Mouse (Mus musculus): ENCODE measurements around the gene Gfm2. TPM values are rescaled to one million over a fixed set of nuclear protein-coding genes. Genes with fewer than 3 reads are reported as not detected.
A peak's percentile ranks its signal among the peaks of the same experiment; 100 is the strongest.
"Not testable (repeated sequence)": the region's sequence is repeated elsewhere in the genome, so short reads cannot be mapped to it uniquely, and the experiment has no call there.

Gene Gfm2
- total RNA-seq (2021) = 10 to 100 TPM; 45.8 to 58.9 TPM
- long read RNA-seq, experiment 1, transcript Gfm2-208 (21 exons, 3,157 nt) = major isoform, 46 of 89 reads
- long read RNA-seq, experiment 1, partial matches to known transcripts = 10 of 89 reads
- long read RNA-seq, experiment 1, other reads (novel, unspliced or antisense) = 31 of 89 reads
- long read RNA-seq, experiment 2, transcript Gfm2-208 (21 exons, 3,157 nt) = major isoform, 33 of 82 reads
- long read RNA-seq, experiment 2, partial matches to known transcripts = 10 of 82 reads
- long read RNA-seq, experiment 2, other reads (novel, unspliced or antisense) = 37 of 82 reads

GRCm38 (mm10) chr13:97137466-97138400 is at the start of gene Gfm2, which contains the start of gene Nsa2:
Gene Gfm2, plus strand, starts transcription at chr13:97137937.
Gene Nsa2, minus strand, starts transcription at chr13:97137937.
- peak; percentile 90 for DNase-seq

GRCm38 (mm10) chr13:97088183-97088582 is 49.6 kb upstream of the Gfm2 start:
- TF ChIP-seq CTCF (IDR thresholded peaks at IDR 0.05) = no peak
- intact Hi-C loops (cut with DNase I) = no loop called here
- Histone ChIP-seq H3K27ac (no peak overlapping the region), H3K4me3 (no peak overlapping the region)
- DNase-seq = no peak

More at GRCm38 (mm10) chr13:97137466-97138400, at the start of gene Gfm2, which contains the start of gene Nsa2:
- peak within 1 kb of the TSS; percentile 94 for H3K27ac ChIP-seq
- H3K4me3 ChIP-seq = peak within 1 kb of the TSS; percentile 90
- intact Hi-C loops (cut with DNase I) = no loop called here
- no peak for TF ChIP-seq CTCF (IDR thresholded peaks at IDR 0.05)

- intact Hi-C loops (cut with DNase I) = no loop called here
- no peak for TF ChIP-seq CTCF (IDR thresholded peaks at IDR 0.05)
Observed at GRCm38 (mm10) chr13:97095726-97096125, 42.0 kb upstream of the Gfm2 start.

GRCm38 (mm10) chr13:97099187-97099852 is 38.4 kb upstream of the Gfm2 start, which contains the start of gene Gm6169:
Gene Gm6169, minus strand, starts transcription at chr13:97099237.
- DNase-seq = no peak

More at GRCm38 (mm10) chr13:97095726-97096125, 42.0 kb upstream of the Gfm2 start:
- Histone ChIP-seq H3K4me3 (no peak overlapping the region), H3K27ac (no peak overlapping the region)
- no peak for DNase-seq

GRCm38 (mm10) chr13:97104996-97105395 is 32.7 kb upstream of the Gfm2 start:
- intact Hi-C loops (cut with DNase I) = no loop called here
- Histone ChIP-seq H3K27ac (no peak overlapping the region), H3K4me3 (no peak overlapping the region)
- no peak for DNase-seq
- TF ChIP-seq CTCF (IDR thresholded peaks at IDR 0.05) = no peak

More at GRCm38 (mm10) chr13:97099187-97099852, 38.4 kb upstream of the Gfm2 start, which contains the start of gene Gm6169:
- intact Hi-C loops (cut with DNase I) = no loop called here
- H3K27ac ChIP-seq = no peak within 1 kb of the TSS
- H3K4me3 ChIP-seq = no peak within 1 kb of the TSS
- peak; percentile 31; the same call in 1 of the 2 replicates for TF ChIP-seq CTCF (IDR thresholded peaks at IDR 0.05)

- intact Hi-C loops (cut with DNase I) = not testable (repeated sequence)
Observed at GRCm38 (mm10) chr13:97107721-97108120, 30.0 kb upstream of the Gfm2 start.

GRCm38 (mm10) chr13:97109046-97109445 is 28.7 kb upstream of the Gfm2 start:
- no peak for DNase-seq
- intact Hi-C loops (cut with DNase I) = no loop called here
- H3K27ac ChIP-seq = no peak overlapping the region
- H3K4me3 ChIP-seq = no peak overlapping the region
- no peak for TF ChIP-seq CTCF (IDR thresholded peaks at IDR 0.05)

More at GRCm38 (mm10) chr13:97107721-97108120, 30.0 kb upstream of the Gfm2 start:
- DNase-seq, H3K4me3 ChIP-seq, H3K27ac ChIP-seq: not testable (repeated sequence)

GRCm38 (mm10) chr13:97121341-97121740 is 16.4 kb upstream of the Gfm2 start:
- no peak for DNase-seq
- Histone ChIP-seq H3K4me3 (no peak overlapping the region), H3K27ac (no peak overlapping the region)
- no peak for TF ChIP-seq CTCF (IDR thresholded peaks at IDR 0.05)
- intact Hi-C loops (cut with DNase I) = no loop called here

GRCm38 (mm10) chr13:97129654-97130053 is 8.1 kb upstream of the Gfm2 start:
- H3K27ac ChIP-seq; H3K4me3 ChIP-seq; DNase-seq; intact Hi-C loops (cut with DNase I): not testable (repeated sequence)

- DNase-seq; intact Hi-C loops (cut with DNase I); H3K4me3 ChIP-seq; H3K27ac ChIP-seq: not testable (repeated sequence)
Observed at GRCm38 (mm10) chr13:97130413-97130812, 7.3 kb upstream of the Gfm2 start.

- peak overlapping the region; percentile 94 for H3K27ac ChIP-seq
- DNase-seq; intact Hi-C loops (cut with DNase I): not testable (repeated sequence)
Observed at GRCm38 (mm10) chr13:97138404-97138931, 731 bp downstream of the Gfm2 start.

GRCm38 (mm10) chr13:97142321-97142720 is 4.6 kb downstream of the Gfm2 start:
- no peak for DNase-seq
- no peak for TF ChIP-seq CTCF (IDR thresholded peaks at IDR 0.05)
- intact Hi-C loops (cut with DNase I) = no loop called here
- H3K4me3 ChIP-seq = no peak overlapping the region
- H3K27ac ChIP-seq = no peak overlapping the region

More at GRCm38 (mm10) chr13:97138404-97138931, 731 bp downstream of the Gfm2 start:
- H3K4me3 ChIP-seq = peak overlapping the region; percentile 90
